Mouse (Mus musculus): ENCODE results near the gene Gm49337.
A peak's percentile ranks its signal among the peaks of the same experiment; 100 is the strongest.

Gm49337 gene

GRCm38 (mm10) chr4:116173072-116173471 lies at the start of gene Gm49337, which contains the start of gene 1700042G07Rik:
Gene Gm49337, plus strand, starts transcription at chr4:116173384.
Gene 1700042G07Rik, plus strand, starts transcription at chr4:116173372.
- no peak for DNase-seq (ENCODE audit: low spot score in 2 of 2)

GRCm38 (mm10) chr4:116123602-116124519 lies 49.3 kb upstream of the Gm49337 start, which contains the start of the genes Rad54l and Pomgnt1:
Gene Rad54l, minus strand, starts transcription at chr4:116123690.
Gene Pomgnt1, plus strand, starts transcription at chr4:116123840.
- DNase-seq (ENCODE audit: low spot score in 2 of 2), result peak; percentile 76 to 80

- no peak for DNase-seq (ENCODE audit: low spot score in 2 of 2)
Observed at GRCm38 (mm10) chr4:116125803-116126386, 47.3 kb upstream of the Gm49337 start.

DNA sequence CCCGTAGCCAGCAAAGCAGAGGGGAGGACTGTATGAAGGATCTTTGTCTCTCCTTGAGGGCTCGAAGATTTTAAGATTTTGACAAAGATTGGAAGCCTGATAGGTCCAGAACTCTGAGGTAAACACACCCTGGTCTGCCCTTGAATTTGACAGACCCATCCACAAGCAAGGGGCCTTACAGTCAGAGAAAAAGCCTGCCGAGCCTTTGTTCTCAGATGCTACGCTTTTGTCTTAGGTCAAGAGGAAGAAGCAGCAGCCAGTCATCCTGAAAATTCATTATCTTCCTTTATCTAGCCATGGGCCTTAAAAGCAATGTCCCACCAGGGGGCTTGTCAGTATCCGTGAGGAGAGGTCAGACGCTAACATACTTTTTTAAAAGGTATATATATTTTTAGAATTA lies 45.2 kb upstream of the Gm49337 start:
- no peak for DNase-seq (ENCODE audit: low spot score in 2 of 2)

DNA sequence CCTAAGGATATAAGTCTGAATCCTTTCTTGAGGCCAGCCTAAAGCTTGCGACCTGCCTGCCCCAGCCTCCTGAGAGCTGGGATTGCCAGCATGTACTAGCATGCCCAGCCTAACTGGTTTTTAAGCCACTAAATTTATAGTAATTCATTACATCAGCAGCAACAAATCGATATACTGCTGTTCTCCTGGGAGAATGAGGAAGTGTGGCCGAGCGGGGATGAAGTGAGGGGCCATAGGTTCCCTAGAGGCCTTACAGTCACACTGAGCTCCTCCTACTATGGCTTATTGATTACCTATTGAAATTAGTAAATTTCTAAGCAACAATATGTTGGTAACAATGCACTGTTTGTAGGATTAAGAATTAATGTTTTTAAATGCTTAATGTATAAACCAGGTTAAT lies 40.1 kb upstream of the Gm49337 start:
- no peak for DNase-seq (ENCODE audit: low spot score in 2 of 2)

GRCm38 (mm10) chr4:116134990-116135389 lies 38.2 kb upstream of the Gm49337 start:
- DNase-seq (ENCODE audit: low spot score in 2 of 2), result peak in 1 of 2 experiments; percentile 27

- no peak for DNase-seq (ENCODE audit: low spot score in 2 of 2)
Observed at GRCm38 (mm10) chr4:116137421-116137996, 35.7 kb upstream of the Gm49337 start.

- peak in 1 of 2 experiments; percentile 26 for DNase-seq (ENCODE audit: low spot score in 2 of 2)
Observed at GRCm38 (mm10) chr4:116140801-116141574, 32.2 kb upstream of the Gm49337 start.

- no peak for DNase-seq (ENCODE audit: low spot score in 2 of 2)
Observed at GRCm38 (mm10) chr4:116141736-116142135, 31.4 kb upstream of the Gm49337 start.

- no peak for DNase-seq (ENCODE audit: low spot score in 2 of 2)
Observed at GRCm38 (mm10) chr4:116142269-116142668, 30.9 kb upstream of the Gm49337 start.

DNA sequence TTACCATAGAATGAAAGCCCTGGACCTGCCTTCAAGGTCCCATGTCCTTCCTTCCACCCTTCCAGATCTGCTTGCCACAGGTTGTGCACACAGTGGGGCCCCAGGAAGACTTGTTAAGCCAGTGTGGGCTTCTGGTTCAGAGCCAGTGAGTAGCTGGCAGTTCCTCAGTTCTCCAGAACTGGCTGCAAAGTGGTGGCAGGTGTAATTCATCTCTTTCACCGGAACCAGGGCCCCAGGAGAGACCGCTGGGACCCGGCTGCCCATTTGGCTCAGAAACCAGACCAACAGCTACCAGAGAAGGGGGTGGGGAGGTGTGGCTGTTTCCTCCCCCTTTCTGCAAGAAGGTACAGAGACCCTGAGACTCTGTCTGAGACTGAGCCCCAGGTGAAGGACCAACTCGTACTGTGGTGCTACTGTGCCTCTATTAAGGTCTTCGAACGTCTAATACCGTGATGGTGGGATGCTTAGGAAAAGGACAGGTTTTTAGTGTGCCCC lies 29.8 kb upstream of the Gm49337 start:
- no peak for DNase-seq (ENCODE audit: low spot score in 2 of 2)

DNA sequence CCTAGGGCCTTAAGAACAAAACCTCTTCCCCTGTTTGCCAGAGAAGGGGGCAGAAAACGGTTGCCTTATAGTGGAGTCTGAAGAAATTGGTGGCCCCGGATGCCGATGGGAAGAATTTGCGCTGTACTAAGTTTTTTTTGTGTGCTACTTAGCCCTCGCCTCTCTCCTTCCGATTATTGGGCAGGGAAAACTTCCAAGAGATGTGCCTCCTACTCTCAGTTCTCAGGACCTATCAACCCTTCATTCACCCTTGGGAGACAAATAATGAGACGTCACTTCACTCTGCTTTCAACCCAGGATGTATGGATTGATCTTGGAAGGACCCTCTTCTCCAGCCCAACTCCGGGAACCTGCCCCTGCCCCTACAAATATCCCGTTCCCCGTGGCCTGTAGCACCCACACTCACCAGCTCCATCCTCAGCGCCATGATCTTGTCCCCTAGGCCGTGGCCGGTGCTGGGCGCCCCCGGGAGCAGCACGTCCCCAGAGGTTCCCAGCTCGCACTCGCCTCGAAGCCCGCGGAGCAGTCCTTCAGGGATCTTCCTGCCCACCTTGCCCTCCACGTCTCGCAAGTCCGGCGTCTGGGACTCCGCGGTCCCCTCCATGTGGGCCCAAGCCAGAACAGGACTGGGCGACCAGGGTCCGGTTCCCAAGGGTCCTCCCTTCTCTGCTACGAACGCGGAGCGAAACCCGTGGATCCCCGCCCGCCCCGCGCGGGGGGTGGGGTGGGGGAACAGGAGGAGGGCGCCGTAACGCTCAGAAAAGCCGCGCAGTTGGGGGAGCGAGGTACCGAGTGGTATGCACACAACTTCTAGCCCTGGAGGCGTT lies 29.1 kb upstream of the Gm49337 start:
- peak; percentile 74 to 79 for DNase-seq (ENCODE audit: low spot score in 2 of 2)

- DNase-seq (ENCODE audit: low spot score in 2 of 2), result peak in 1 of 2 experiments; percentile 45
Observed at GRCm38 (mm10) chr4:116149812-116150155, 23.4 kb upstream of the Gm49337 start.

DNA sequence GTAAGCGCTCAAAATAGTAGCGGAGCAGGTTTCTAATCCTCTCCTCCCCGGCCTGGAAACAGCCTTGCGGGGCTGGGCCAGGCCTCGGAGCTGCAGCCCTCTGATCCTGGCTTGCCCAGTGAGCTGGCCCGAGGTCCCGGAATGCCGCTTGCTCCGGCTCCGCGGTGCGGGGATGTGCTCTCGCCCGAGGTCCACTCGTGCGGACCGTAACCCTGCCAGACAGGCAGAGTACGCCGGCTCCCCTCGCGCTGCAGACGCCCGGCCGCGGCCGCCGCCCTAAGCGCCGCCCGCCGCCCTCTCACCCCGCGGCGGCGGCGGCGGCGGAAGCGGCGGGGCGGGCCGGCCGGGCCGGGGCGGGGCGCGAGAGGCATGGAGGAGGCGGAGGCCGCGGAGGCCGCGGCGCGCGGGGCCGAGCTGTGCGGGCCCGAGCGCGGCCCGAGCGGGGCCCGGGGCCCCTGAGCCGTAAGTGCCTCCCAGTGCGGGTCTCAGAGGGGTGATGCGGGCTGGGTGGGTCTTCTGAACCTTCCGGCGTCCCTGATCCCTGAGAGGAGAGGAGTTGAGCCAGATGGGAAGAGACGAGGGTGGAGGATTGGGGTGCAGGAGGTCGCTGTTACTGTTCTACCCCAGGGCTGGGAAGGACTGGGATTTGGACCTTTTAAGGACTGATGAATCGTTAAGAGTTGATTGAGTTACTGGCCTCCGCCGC lies 22.9 kb upstream of the Gm49337 start:
- peak; percentile 34 to 39 for DNase-seq (ENCODE audit: low spot score in 2 of 2)

DNA sequence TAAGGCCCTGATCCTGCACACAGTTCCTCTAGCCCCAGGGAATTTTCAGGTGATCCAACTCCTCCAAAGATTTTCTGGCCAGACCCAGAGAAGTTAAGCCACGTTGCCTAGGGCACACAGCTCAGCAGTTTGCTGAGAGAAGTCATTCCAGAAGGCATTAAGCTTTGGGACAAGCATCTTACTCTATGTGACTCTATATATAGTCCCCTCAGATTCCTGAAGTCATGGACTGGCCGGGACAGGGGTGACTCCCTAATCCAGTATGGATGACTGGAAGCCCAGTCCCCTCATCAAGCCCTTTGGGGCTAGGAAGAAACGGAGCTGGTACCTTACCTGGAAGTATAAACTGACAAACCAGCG lies 22.3 kb upstream of the Gm49337 start:
- no peak for DNase-seq (ENCODE audit: low spot score in 2 of 2)

- no peak for DNase-seq (ENCODE audit: low spot score in 2 of 2)
Observed at GRCm38 (mm10) chr4:116151238-116151637, 21.9 kb upstream of the Gm49337 start, which contains the start of gene Lurap1. Gene Lurap1, minus strand, starts transcription at chr4:116151338.

GRCm38 (mm10) chr4:116152702-116153101 lies 20.5 kb upstream of the Gm49337 start:
- DNase-seq (ENCODE audit: low spot score in 2 of 2), result no peak

DNA sequence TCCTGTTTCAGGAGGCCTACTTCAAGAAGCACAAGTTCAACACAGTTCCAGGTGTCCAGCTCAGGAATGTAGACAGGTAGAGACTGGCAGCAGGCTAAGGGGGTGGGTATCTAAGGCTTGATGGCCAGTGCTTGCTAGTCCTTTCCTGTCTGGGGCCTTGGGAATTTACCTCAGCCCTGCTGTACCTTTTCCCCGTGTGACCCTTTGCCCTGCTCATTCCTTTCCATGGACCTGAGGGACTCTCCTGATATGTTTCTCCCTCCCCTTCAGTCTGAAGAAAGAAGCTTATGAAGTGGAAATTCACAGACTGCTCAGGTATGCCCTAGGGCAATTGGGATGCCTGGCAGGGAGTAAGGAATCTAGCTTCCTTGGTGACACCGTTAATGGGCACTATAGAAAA lies 15.3 kb upstream of the Gm49337 start:
- no peak for DNase-seq (ENCODE audit: low spot score in 2 of 2)

DNA sequence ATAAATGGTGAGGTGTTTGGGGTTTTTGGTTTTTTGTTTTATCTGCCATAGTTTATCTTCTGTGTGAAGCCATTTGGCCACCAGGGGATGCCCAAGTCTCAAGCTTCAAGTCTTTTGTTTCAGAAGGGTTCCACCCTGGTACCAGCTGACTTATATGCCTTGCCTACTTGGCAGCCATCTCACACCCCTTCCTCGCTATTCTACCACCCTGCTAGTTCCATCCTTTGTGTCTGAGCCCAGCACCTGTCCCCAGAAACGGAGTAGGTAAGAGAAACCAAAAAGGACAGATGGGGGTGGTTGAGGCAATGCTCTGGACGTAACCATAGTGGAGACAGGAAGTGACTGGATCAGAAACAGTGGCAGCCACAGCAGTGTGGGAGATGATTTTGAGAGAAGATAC lies 13.3 kb upstream of the Gm49337 start:
- peak in 1 of 2 experiments; percentile 63 for DNase-seq (ENCODE audit: low spot score in 2 of 2)

- peak; percentile 81 to 83 for DNase-seq (ENCODE audit: low spot score in 2 of 2)
Observed at GRCm38 (mm10) chr4:116160769-116161168, 12.4 kb upstream of the Gm49337 start.

Data from right cerebral cortex, adult 2 months (tissue).